Mouse (Mus musculus) cortical plate, adult 2 months (tissue): ENCODE results near the gene Dld.

Source experiments
- CTCF ChIP-seq: fragments of 200-500 bp; IDR thresholded peaks from 2 replicates; pipeline ENCODE4 v1.5.1; 2011; ENCODE audit warnings: mild to moderate bottlenecking, control low read depth, low read length; ENCODE audit not compliant: insufficient read depth; ENCODE audit errors: extremely low read depth
- POLR2A ChIP-seq: fragments of 200-500 bp; IDR thresholded peaks from 2 replicates; pipeline ENCODE4 v1.6.1; 2011; ENCODE audit warnings: mild to moderate bottlenecking, low read length, control low read depth; ENCODE audit not compliant: insufficient read depth; ENCODE audit errors: extremely low read depth

- TF ChIP-seq POLR2A (no peak), CTCF (no peak)
These were observed 30.4 kb downstream of the Dld start for GRCm38 (mm10) chr12:31320817-31321216.
